Mouse (Mus musculus) liver, postnatal 0 days (tissue): Measurements from ENCODE around the gene Lrrc7. TPM values are rescaled to one million over a fixed set of nuclear protein-coding genes. Genes with fewer than 3 reads are reported as not detected.

Source experiments
- ATAC-seq: fragments of 200-750 bp; cut with Nextera tagmentation; 2 replicates; pipeline ENCODE4 v1.8.0; 2017; ENCODE audit warnings: mild to moderate bottlenecking, moderate library complexity
- DNase-seq: peaks from one replicate; pipeline ENCODE4 v3.0.0-alpha.2; 2016
- H3K27ac ChIP-seq: fragments of 300-500 bp; sonication (generic); 2 replicates; pipeline ENCODE4 v1.5.1; 2014; ENCODE audit warnings: antibody characterized with exemption, moderate library complexity, mild to moderate bottlenecking, low read depth
- H3K27me3 ChIP-seq: fragments of 300-500 bp; sonication (generic); 2 replicates; pipeline ENCODE4 v1.6.1; 2014; ENCODE audit warnings: low read length, control low read depth, mixed read lengths; ENCODE audit not compliant: insufficient read depth
- H3K36me3 ChIP-seq: fragments of 300-500 bp; sonication (generic); replicated peaks from 2 replicates; pipeline ENCODE4 v1.6.1; 2014; ENCODE audit warnings: mild to moderate bottlenecking, control low read depth, low read length, moderate library complexity, mixed read lengths; ENCODE audit not compliant: insufficient read depth
- H3K4me1 ChIP-seq: fragments of 300-500 bp; sonication (generic); 2 replicates; pipeline ENCODE4 v1.6.1; 2014; ENCODE audit warnings: antibody characterized with exemption, mild to moderate bottlenecking, control low read depth; ENCODE audit not compliant: insufficient read depth
- H3K4me2 ChIP-seq: fragments of 300-500 bp; sonication (generic); 2 replicates; pipeline ENCODE4 v1.6.1; 2014; ENCODE audit warnings: low read depth, mild to moderate bottlenecking, low read length, moderate library complexity, mixed read lengths
- H3K4me3 ChIP-seq: fragments of 300-500 bp; sonication (generic); 2 replicates; pipeline ENCODE4 v1.5.1; 2014; ENCODE audit warnings: low read depth, low read length
- H3K9ac ChIP-seq: fragments of 300-500 bp; sonication (generic); replicated peaks from 2 replicates; pipeline ENCODE4 v1.6.1; 2014; ENCODE audit warnings: mild to moderate bottlenecking, moderate library complexity
- H3K9me3 ChIP-seq: fragments of 300-500 bp; sonication (generic); 2 replicates; pipeline ENCODE4 v1.6.1; 2016; ENCODE audit warnings: mild to moderate bottlenecking, control low read depth, low read length, mixed read lengths
- CTCF ChIP-seq: sonication (generic); IDR thresholded peaks from 2 replicates; pipeline ENCODE4 v1.5.1; 2016; ENCODE audit warnings: antibody characterized with exemption, low read depth
- EP300 ChIP-seq: IDR thresholded peaks from 2 replicates; pipeline ENCODE4 v1.6.1; 2016; ENCODE audit warnings: antibody characterized with exemption, low read depth, mild to moderate bottlenecking
- WGBS: fragments of 180-500 bp; shearing (Covaris S2); extraction: QIAGEN DNeasy Blood & Tissue Kit; methylation state at CpG from one replicate; pipeline ENCODE4 v1.1.7; 2014; ENCODE audit not compliant: insufficient replicate concordance; 5-methylcytosine and 5-hydroxymethylcytosine counted together
- polyA plus RNA-seq: library from polyadenylated mRNA; unstranded; fragments of >200 nt; fragmentation: Nextera tagmentation; extraction: Ambion mirVana; gene quantifications from 2 replicates; pipeline ENCODE4 v1.2.1, GENCODE M21; 2015

Gene Lrrc7
- polyA plus RNA-seq, 1 experiment from 2014 or later: 0.01 TPM

DNA sequence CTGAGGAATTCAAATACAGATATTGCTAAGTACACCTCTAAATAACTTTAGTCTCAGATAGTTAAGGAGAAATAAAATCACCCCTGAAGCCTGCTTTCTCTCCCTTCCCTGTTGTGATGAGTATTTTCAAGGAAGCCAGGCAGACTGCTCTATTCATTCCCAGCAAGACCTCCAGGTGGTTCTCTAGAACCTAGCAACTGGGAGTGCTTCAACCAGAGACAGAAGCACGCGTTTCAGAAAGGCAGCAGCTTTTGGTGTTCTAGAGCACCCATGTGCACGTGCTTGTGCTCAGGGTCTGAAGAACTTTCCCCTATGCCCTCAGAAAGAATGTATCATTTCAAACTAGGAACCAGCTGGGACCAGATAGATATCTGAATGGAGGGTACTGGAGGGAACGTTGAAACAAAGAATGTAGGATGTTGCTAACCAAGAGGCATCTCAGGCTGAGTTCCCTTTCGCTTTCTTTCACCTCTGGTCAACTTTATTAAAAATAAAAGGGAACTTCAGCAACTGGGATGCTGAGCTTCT is 2.8 kb downstream of the Lrrc7 start:
- no peak overlapping the region for H3K4me2 ChIP-seq
- H3K9me3 ChIP-seq: no peaks in the 10 kb centered on the region
- TF ChIP-seq CTCF: no peak
- TF ChIP-seq EP300: no peak
- H3K4me1 ChIP-seq: no peaks in the 10 kb centered on the region
- DNase-seq: no peak
- H3K27me3 ChIP-seq: peaks cover 32% of the 10 kb centered on the region
- H3K4me3 ChIP-seq: no peak overlapping the region
- H3K27ac ChIP-seq: no peak overlapping the region
- H3K9ac ChIP-seq: no peak overlapping the region
- no peaks in the 10 kb centered on the region for H3K36me3 ChIP-seq
- ATAC-seq: no peak
- 11% methylated on average over 5 of the region's 5 CpGs for WGBS

DNA sequence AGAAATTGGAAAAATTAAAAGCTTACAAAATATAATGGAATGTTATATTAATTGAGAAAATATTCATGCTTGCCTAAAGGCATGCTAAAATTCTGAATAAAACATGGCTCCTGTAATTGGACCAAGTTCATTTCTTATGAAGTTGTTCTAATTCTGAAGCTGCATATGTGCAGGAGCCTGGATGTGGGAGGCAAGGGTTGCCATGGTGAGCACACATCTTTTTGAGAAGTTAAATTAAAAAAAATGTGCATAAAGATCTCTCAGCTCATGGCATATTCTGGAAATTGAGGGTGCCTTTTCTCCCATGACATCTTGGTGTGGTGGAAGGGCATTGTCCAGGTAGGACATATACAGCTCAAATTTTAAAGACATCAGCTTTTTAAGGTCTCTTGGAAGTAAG is 3.4 kb downstream of the Lrrc7 start:
- H3K27ac ChIP-seq: no peak overlapping the region
- ATAC-seq: no peak
- peaks cover 32% of the 10 kb centered on the region for H3K27me3 ChIP-seq
- H3K4me1 ChIP-seq: no peaks in the 10 kb centered on the region
- TF ChIP-seq CTCF (no peak), EP300 (no peak)
- H3K4me3 ChIP-seq: no peak overlapping the region
- H3K9me3 ChIP-seq: no peaks in the 10 kb centered on the region
- H3K36me3 ChIP-seq: no peaks in the 10 kb centered on the region
- no peak overlapping the region for H3K4me2 ChIP-seq
- no peak overlapping the region for H3K9ac ChIP-seq
- DNase-seq: no peak

DNA sequence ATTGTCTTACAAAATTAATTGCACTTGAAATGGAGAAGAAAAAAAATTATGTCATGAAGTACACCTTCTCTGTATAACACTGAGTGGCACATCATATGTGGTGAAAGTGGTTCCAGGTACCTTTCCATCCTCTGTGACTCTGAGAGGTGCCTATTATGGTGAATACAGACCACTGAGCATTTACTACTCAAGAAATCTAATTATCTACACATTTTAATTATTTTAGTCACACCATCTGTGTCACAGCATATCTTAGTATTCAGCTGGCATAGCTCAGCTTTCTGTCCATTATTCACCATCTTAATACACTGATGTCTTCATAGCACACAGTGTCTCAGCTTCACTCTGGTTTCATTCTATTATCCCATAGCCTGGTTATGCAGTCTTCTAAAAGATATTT is 7.7 kb downstream of the Lrrc7 start:
- DNase-seq (no peak), ATAC-seq (no peak)
- Histone ChIP-seq H3K9ac (no peak overlapping the region), H3K4me3 (no peak overlapping the region), H3K36me3 (no peaks in the 10 kb centered on the region), H3K9me3 (no peaks in the 10 kb centered on the region), H3K4me1 (no peaks in the 10 kb centered on the region), H3K27me3 (0 out of 2 replicates have a peak, but pooled peaks cover 2% of the 10 kb centered on the region), H3K27ac (no peak overlapping the region), H3K4me2 (no peak overlapping the region)
- TF ChIP-seq EP300: no peak
- no peak for TF ChIP-seq CTCF

DNA sequence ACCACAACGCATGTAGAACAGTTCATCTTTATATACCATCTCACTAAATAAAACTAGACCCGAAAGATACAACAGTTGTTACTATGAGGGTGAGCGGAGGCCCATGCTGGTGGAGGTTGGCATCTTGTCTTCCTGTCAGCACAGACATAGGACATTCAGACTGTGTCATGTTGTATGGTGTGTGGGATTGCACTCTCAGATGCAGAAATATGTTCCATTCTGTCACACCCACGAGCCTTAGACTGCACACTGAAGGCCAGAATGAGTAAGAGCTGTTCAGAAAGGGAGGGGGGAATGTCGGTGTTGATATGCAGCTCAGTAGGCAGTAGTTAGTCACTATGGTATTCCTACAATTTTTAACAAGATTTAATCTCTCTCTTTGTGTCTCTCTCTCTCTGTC is 9.9 kb downstream of the Lrrc7 start:
- Histone ChIP-seq H3K36me3 (no peaks in the 10 kb centered on the region), H3K4me2 (no peak overlapping the region), H3K9me3 (no peaks in the 10 kb centered on the region), H3K4me1 (no peaks in the 10 kb centered on the region), H3K4me3 (no peak overlapping the region), H3K27ac (no peak overlapping the region), H3K9ac (no peak overlapping the region), H3K27me3 (no peaks in the 10 kb centered on the region)
- TF ChIP-seq CTCF (no peak), EP300 (no peak)
- 64% methylated on average over 5 of the region's 5 CpGs for WGBS
- DNase-seq (no peak), ATAC-seq (no peak)

DNA sequence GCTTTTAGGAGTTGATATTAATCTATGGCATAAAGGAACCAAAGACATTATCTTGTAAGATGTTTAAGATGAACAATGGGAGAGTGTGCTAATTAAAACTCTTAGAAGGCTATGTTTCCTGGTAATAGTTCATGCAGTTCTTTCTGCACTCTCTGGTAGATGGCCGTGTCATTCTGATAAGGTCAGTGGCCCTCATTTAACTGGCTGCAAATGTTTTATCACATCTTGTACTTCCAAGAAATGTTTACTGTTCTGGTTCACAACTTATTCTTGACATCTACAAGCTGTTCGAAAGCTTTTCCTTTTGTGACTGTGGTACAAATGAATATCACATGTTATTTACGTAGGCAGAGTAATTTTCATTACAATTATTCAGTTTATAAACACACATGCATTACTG is 18.5 kb downstream of the Lrrc7 start:
- no peaks in the 10 kb centered on the region for H3K4me1 ChIP-seq
- no peak overlapping the region for H3K9ac ChIP-seq
- no peaks in the 10 kb centered on the region for H3K27me3 ChIP-seq
- no peaks in the 10 kb centered on the region for H3K9me3 ChIP-seq
- DNase-seq (no peak), ATAC-seq (no peak; the same call in 1 of the 2 replicates)
- no peak overlapping the region for H3K4me2 ChIP-seq
- WGBS: 71% methylated on average over 3 of the region's 3 CpGs
- no peak overlapping the region for H3K27ac ChIP-seq
- TF ChIP-seq EP300 (no peak), CTCF (no peak)
- H3K36me3 ChIP-seq: no peaks in the 10 kb centered on the region
- H3K4me3 ChIP-seq: no peak overlapping the region

DNA sequence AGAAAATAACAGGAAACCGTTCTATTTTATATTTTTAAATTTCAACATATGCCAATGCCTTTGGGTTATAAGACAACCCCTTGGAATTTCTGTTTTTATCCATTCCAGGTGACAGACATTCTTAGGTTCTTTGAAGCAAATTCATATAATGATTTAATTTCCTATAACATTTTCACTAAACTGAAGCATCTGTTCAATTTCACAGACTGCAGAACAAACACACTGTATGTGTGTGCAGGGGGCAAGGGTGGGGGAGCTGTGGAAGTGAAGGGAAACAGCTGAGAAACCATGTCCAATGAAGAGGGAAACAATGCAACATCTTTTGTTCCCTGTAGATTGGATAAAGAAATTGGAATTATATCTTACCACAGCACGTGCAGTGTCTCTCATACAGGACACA is 29.2 kb downstream of the Lrrc7 start:
- Histone ChIP-seq H3K27me3 (no peaks in the 10 kb centered on the region), H3K36me3 (no peaks in the 10 kb centered on the region), H3K9ac (no peak overlapping the region), H3K4me2 (no peak overlapping the region), H3K4me3 (no peak overlapping the region), H3K4me1 (no peaks in the 10 kb centered on the region), H3K9me3 (no peaks in the 10 kb centered on the region), H3K27ac (no peak overlapping the region)
- DNase-seq (no peak), ATAC-seq (no peak)
- 61% methylated on average over 2 of the region's 2 CpGs for WGBS
- no peak for TF ChIP-seq EP300
- no peak for TF ChIP-seq CTCF

DNA sequence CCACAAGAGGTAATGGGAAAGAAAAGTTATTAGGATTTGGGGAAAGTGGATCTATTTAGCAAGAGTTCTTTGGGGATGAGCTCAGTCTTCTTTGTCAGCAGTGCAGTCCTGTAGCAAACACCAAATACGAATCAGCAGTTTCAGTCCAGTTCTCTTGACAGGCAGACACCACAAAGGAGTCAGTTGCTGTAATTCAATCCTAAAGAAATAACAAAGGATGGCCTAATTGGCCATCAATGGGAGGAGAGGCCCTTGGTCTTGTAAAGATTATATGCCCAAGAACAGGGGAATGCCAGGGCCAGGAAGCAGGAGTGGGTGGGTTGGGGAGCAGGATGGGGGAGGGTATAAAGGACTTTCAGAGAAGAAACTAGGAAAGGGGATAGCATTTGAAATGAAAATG is 33.5 kb downstream of the Lrrc7 start:
- no peaks in the 10 kb centered on the region for H3K4me1 ChIP-seq
- no peak for ATAC-seq
- H3K36me3 ChIP-seq: no peaks in the 10 kb centered on the region
- TF ChIP-seq EP300 (no peak), CTCF (no peak)
- H3K27ac ChIP-seq: no peak overlapping the region
- no peaks in the 10 kb centered on the region for H3K27me3 ChIP-seq
- 46% methylated on average over 1 of the region's 1 CpGs for WGBS
- H3K9me3 ChIP-seq: no peaks in the 10 kb centered on the region
- H3K4me3 ChIP-seq: no peak overlapping the region
- H3K9ac ChIP-seq: no peak overlapping the region
- no peak for DNase-seq
- no peak overlapping the region for H3K4me2 ChIP-seq
